Mouse (Mus musculus) gastrocnemius, adult 18-20 months (tissue): ENCODE results near the gene Habp2. TPM values are rescaled to one million over a fixed set of nuclear protein-coding genes. Genes with fewer than 3 reads are reported as not detected.
A peak's percentile ranks its signal among the peaks of the same experiment; 100 is the strongest.

Source experiments
- DNase-seq: peaks from one replicate; pipeline ENCODE4 v3.0.0; 2021; ENCODE audit warnings: low spot score
- total RNA-seq, 2 experiments: library from RNA; stranded (reverse); gene quantifications; 2 replicates each; pipeline ENCODE4 v1.2.3; 2021

The Habp2 gene
- total RNA-seq, 2 experiments from 2014 or later: not detected

DNA sequence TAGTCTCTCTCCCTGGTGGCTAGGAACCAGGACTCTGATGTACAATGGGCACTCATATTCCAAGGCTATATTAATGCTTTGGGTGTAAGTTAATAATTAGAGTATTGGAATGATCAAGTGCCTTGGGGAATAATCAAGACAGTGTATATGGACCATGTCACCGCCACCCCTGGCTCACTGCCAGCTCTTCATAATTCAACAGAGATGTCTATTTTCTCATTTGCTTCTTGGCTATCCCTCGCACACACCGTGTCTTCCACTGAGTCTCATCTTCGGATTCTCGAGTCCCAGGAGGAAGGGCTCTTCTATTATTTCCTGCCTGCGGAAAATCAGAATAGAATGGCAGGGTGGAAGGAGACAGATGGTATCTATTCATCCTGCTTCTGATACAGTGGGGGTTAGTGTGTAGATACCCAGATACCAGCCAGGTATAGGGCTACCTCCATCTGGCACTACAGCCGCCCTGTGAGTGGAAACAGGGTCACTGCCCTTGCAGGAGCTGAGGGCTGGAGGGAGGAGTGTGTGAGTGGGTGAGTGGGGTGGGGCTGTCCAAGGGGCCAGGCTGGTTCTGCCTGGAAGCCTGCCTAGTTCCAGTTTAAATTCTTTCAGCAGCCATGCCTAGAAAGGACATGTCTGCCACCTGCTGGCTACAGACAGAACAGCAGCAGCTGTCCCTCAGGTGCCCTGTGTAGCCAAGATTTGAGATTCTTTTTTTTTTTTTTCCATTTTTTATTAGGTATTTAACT lies 7.9 kb downstream of the Habp2 start:
- peak; percentile 69 for DNase-seq

DNA sequence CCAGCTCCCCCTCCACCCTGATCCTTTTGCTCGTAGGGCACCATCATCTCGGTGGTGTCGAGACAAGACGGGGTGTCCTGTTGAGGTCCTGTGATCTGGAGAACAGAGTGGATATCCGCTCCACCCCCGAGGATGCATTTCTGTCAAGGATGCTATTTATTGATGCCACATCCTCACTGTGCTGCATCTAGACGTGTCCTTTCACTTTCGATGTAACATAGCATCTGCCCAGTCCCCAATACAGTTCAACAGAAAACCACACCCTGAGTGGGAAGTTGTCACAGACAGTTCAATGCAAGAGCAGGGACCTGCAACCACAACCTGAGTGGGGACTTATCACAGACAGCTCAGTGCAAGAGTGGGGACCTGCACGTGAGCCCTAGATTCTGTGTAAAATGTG lies 9.7 kb downstream of the Habp2 start:
- DNase-seq: no peak

DNA sequence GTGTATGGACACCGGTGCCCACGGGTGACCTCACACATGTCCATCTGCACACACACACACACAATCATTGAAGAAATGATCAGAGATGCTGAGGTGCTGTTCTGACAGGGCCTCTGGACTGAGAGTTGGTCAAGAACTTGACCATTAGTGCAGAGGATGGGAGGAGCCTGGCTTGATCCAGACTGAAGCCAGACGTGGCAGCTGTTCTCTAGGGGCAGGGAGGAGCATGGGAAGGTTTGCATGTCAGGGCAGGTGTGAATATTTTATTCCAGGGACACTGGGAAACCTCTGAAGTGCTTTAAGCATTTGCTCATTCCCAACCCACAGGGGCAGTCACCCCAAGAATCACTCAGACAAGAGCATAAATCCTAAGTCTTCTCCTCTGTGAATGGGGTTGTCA lies 10.3 kb downstream of the Habp2 start:
- DNase-seq: no peak

DNA sequence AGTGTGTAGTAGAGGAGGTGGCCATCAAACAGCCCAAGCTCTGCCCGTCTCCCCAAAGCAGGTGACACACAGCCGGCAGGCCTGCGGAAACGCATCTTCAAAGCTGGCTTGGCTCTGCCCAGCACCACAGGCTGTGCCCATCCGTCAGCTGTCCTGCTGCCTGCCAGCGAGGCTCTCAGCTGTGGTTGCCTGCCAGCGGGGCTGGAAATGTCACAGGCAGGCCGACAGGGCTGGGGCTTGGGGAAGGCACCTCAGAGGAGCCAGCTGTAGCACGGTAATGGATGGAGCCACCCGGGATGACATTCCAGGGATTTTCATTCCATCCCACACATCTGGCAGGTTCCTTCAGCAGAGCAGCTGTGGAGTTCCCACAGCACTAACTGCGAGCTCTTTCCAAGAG lies 13.9 kb downstream of the Habp2 start:
- peak; percentile 84 for DNase-seq

GRCm38 (mm10) chr19:56316531-56316930 lies 29.6 kb downstream of the Habp2 start:
- DNase-seq: no peak

DNA sequence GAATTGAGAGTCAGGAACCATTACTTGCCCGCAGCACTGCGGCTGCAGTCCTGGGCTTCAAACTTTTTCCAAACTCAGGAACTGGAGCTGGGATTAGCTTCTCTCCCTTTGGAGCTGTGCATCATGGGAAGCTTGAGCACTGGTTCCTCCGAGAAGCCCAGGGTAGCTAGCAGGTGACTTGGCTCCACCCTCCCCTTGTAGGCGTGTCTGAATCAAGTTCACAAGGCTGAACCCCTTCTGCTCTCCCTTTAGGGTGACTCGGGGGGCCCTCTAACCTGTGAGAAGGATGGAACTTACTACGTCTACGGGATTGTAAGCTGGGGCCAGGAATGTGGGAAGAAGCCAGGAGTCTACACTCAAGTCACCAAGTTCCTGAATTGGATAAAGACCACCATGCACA lies 32.3 kb downstream of the Habp2 start:
- DNase-seq: no peak

- no peak for DNase-seq
These were observed 32.7 kb downstream of the Habp2 start for GRCm38 (mm10) chr19:56319629-56320028.

DNA sequence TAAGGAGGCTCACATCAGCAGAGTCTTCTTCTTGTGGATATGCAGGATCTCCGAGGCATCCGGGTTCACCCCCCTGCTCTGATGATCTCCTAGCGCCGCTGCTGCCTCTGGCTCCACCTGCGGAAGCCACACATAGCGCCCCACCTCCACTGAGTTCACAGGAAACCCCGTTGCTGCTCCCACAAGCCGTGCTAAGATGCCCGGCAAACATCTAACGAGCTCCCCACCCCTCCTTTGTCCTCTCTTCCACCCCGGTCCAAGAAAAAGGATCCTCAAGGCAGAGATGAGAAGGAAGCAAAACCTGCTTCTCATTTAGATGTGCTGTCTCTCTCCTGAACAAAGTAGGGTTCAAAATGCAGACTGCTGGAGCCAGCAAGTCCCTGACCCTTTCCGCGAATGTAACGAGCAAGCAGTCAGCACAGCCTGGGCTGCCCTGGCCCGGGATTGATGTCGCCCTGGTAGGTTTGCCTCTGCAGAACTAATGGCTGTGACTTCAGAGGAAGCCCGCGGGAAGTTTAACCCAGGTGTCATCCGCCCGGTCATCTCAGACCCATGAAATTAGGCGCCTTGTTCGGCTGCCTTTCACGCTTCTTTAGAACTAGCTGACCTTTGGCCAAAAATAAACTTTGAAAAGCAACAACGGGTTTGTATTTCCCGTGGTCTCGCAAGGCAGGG lies 33.4 kb downstream of the Habp2 start:
- no peak for DNase-seq

DNA sequence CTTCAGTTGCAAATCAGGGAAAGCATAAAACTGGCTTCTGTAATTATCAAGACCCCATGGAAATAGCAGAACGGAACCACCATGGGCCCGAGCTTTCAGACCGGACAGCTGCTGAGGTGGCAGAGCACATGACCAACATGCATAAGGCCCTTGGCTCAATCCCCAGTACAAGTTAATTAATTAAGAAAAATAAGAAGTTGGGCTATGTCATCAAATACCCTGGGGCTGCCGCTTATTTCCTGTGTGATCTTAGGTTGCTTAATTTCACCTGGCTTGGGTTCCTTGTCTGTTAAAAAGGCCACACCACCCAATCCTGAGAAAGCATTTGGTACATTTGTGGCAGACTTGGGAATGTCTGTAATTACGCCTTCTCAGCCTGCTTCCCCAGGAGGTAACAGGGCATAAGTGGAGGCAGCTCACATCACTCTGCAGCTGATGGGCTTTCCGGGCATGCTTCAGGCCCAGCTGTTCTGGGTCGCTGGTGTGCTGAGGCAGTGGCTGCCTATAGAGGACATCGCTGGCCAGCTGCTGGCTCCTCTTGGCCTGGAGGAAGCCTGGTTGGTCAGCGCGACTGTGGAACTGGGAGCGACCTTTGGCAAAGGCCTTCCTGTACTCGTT lies 34.5 kb downstream of the Habp2 start:
- DNase-seq: no peak

GRCm38 (mm10) chr19:56325676-56326075 lies 38.7 kb downstream of the Habp2 start:
- DNase-seq: no peak

DNA sequence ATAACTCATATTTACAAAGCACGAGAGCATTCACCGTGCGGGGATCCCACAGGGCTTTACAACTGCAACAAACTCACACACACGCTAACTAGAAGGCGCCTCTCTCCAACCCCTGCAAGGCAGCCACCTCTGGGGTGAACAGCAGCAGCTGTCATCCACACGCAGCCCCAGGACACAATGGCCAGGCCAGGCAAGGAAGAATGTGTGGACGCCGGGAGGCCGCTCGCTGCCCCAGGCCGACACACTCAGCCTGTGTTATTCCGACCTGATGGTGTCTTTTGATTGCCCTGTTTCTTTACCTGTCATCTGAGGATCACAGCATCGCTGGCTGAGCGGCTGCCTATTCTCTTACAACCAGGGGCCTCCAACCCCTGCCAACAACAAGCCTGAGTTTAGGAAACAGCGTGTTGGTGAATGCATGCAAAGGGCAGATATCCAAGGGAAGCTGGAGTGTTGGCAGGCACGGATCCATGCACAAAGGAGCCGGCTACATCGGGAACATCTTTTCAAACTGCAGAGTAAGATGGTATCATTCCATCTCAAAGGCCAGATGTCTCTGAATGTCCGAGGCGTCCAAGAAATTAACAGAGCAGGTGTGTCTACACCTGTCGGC lies 39.4 kb downstream of the Habp2 start:
- DNase-seq: no peak

GRCm38 (mm10) chr19:56336321-56336720 lies 49.4 kb downstream of the Habp2 start:
- DNase-seq: no peak

GRCm38 (mm10) chr19:56336826-56337225 lies 49.9 kb downstream of the Habp2 start:
- DNase-seq: peak; percentile 47

GRCm38 (mm10) chr19:56342006-56342405 lies 55.1 kb downstream of the Habp2 start:
- DNase-seq: peak; percentile 86

DNA sequence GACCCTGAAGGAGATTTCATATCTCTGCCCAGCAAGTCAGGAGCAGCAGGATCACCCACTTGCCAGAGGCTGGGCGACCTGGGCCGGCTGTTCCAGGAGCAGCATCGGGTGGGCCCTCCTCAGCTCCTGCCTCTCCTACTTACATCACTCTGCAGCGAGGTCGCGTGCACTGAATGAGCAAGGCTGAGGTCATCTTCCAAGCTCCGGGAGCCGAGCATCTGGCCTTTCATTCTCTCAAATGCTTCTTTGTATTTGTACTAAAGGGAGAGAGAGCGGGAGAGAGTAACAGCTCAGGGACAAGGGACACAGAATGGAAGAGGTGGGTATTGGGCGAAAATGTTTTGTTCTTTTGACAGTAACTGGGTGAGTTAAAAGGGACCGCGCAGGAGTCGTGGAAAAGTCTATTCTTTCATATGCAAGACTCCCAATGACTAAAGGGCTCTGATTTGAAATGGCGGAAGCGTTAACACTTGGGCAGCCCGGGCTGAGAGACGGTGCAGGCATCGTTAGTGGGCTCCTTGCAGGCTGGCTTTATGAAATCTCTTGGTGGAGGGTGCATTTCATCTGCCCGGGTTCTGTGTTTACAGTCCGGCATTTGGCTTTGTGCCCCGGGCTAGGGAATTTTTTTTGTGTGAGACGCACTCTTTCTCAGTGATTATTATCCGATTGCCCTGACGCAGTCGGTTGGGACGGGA lies 57.1 kb downstream of the Habp2 start:
- DNase-seq: no peak

GRCm38 (mm10) chr19:56346016-56346415 lies 59.1 kb downstream of the Habp2 start:
- no peak for DNase-seq

- DNase-seq: no peak
These were observed 59.8 kb downstream of the Habp2 start for GRCm38 (mm10) chr19:56346750-56347149.

DNA sequence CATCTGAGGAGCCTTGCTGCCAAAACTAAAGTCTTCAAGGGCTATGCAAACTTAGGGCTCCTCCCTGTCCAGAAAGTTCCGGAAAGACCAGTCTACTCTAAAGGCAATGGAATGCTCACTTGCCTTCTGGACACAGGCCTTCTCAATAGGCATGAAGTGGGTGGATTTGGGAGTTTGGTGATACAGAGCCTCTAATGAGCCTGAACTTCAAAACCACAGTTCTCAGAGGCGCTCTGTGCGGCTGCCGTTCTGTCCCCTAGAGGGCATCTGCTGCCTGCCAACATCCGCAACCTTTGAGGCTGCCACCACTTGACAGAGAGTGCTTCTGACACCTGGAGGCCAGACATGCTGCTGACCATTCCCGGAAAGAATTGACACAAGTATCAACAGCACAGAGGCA lies 62.4 kb downstream of the Habp2 start:
- no peak for DNase-seq

GRCm38 (mm10) chr19:56353689-56354088 lies 66.8 kb downstream of the Habp2 start:
- no peak for DNase-seq

GRCm38 (mm10) chr19:56355201-56355600 lies 68.3 kb downstream of the Habp2 start:
- DNase-seq: no peak

- DNase-seq: peak; percentile 80
These were observed 69.8 kb downstream of the Habp2 start for GRCm38 (mm10) chr19:56356480-56357373.
